Mouse (Mus musculus) erythroblast, embryonic 14.5 days (primary cell): ENCODE measurements around the gene Zranb3. TPM values are rescaled to one million over a fixed set of nuclear protein-coding genes. Genes with fewer than 3 reads are reported as not detected.
A peak's percentile ranks its signal among the peaks of the same experiment; 100 is the strongest.
"Not testable (repeated sequence)": the region's sequence is repeated elsewhere in the genome, so short reads cannot be mapped to it uniquely, and the experiment has no call there.

Experiments
- H3K27me3 ChIP-seq: 2 replicates; pipeline ENCODE4 v1.6.1; 2012; ENCODE audit warnings: inconsistent platforms; ENCODE audit not compliant: control insufficient read depth
- H3K36me3 ChIP-seq: 2 replicates; pipeline ENCODE4 v1.6.1; 2012; ENCODE audit warnings: mild to moderate bottlenecking, inconsistent platforms; ENCODE audit not compliant: control insufficient read depth
- H3K4me1 ChIP-seq: 2 replicates; pipeline ENCODE4 v1.6.1; 2012; ENCODE audit warnings: inconsistent platforms; ENCODE audit not compliant: control insufficient read depth
- H3K4me3 ChIP-seq: replicated peaks from 2 replicates; pipeline ENCODE3; 2012; ENCODE audit warnings: moderate library complexity, mild to moderate bottlenecking, inconsistent platforms
- H3K9me3 ChIP-seq: 2 replicates; pipeline ENCODE4 v1.6.1; 2012; ENCODE audit warnings: low read length, inconsistent platforms, mixed read lengths; ENCODE audit not compliant: control insufficient read depth
- GATA1 ChIP-seq: IDR thresholded peaks from 2 replicates; pipeline ENCODE4 v1.6.1; 2012; ENCODE audit warnings: low read length, inconsistent platforms, mixed read lengths
- TAL1 ChIP-seq: IDR thresholded peaks from 3 replicates; pipeline ENCODE4 v1.6.1; 2012; ENCODE audit warnings: low read length, inconsistent platforms, mixed read lengths
- polyA plus RNA-seq: library from polyadenylated mRNA; stranded (reverse); fragments of >175 nt; gene quantifications from 2 replicates; pipeline ENCODE4 v1.2.3, GENCODE M21; 2012

The Zranb3 gene
- 0.06 and 0.08 TPM in 2 replicates for polyA plus RNA-seq

- Histone ChIP-seq H3K9me3 (no peaks in the 10 kb centered on the region), H3K4me3 (peak within 1 kb of the TSS; percentile 98), H3K36me3 (peaks cover 11% of the 10 kb centered on the region), H3K4me1 (peaks cover 58% of the 10 kb centered on the region), H3K27me3 (no peaks in the 10 kb centered on the region)
- no peak for TF ChIP-seq TAL1
- TF ChIP-seq GATA1 = peak; percentile 64
These were observed at the start of gene Zranb3, which contains the start of gene R3hdm1 for GRCm38 (mm10) chr1:128102641-128103461. TSS of gene Zranb3 (minus strand) at chr1:128103047. TSS of gene R3hdm1 (plus strand) at chr1:128103301.

DNA sequence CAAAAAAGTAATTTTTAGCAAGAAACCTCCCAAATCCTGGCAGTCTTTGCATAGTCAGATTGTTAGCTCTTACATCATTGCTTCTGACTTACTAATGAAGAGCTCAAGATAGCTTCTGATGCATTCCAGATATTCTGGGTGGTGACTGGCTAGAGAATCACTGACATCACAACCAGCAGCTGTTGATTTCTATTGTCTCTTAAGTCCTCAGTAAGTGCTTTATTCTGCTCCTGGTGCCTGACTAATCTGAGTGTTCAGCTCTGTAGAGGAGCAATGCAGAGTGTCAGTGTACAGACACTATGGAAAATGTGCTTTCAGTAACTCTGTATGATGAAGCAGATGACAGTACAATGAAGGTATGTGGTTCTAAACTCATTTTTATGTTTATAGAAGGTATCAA is 38.9 kb upstream of the Zranb3 start:
- no peak for TF ChIP-seq TAL1
- no peak for TF ChIP-seq GATA1
- Histone ChIP-seq H3K4me3 (no peak overlapping the region), H3K36me3 (no peaks in the 10 kb centered on the region), H3K4me1 (no peaks in the 10 kb centered on the region), H3K9me3 (no peaks in the 10 kb centered on the region), H3K27me3 (no peaks in the 10 kb centered on the region)

DNA sequence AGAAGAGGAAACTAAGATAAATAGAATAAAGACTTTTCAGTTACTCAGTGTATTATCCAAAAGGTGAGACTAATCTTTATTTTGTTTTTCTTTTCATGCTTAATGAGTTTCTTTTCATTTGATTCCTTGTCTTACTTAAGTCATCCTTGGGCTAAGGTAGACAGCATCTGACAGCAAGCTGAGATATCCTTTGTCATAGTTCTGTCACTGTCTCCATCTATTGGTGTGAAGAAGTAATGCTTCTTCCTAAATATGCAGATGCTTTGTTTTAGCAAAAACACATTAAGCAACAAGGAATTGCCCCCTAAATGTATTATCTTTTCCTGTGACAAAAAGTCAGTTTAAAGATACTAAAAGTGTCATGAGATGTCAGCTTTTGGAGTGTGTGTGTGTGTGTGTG is 38.2 kb upstream of the Zranb3 start:
- no peaks in the 10 kb centered on the region for H3K9me3 ChIP-seq
- H3K4me3 ChIP-seq = no peak overlapping the region
- TF ChIP-seq TAL1 = no peak
- TF ChIP-seq GATA1 = no peak
- no peaks in the 10 kb centered on the region for H3K36me3 ChIP-seq
- H3K27me3 ChIP-seq = no peaks in the 10 kb centered on the region
- H3K4me1 ChIP-seq = no peaks in the 10 kb centered on the region

DNA sequence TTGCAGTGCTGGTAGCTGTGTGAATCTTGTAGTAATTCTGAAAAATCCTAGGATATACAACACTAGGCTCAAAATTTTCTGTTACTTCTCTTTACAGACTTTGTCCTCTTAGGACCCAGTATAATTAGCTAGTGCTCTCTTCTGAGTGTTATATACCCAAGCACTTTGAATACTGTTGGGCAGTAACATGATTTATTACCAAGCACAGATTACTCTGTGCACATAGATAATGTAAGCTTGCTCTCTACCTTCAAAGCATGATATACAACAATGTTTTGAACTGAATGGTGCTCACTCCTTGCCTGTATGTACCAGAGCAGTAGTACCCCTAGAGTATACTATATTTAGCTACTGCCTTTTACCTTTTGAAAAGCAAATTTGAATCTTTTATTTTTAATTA is 33.4 kb upstream of the Zranb3 start:
- H3K4me1 ChIP-seq, H3K4me3 ChIP-seq, H3K36me3 ChIP-seq, H3K27me3 ChIP-seq, H3K9me3 ChIP-seq: not testable (repeated sequence)

GRCm38 (mm10) chr1:128120913-128121627 is 18.2 kb upstream of the Zranb3 start:
- TF ChIP-seq GATA1 = no peak
- no peak for TF ChIP-seq TAL1
- peaks cover 19% of the 10 kb centered on the region for H3K4me1 ChIP-seq
- H3K9me3 ChIP-seq = 0 out of 2 replicates have a peak, but pooled peaks cover 2% of the 10 kb centered on the region
- H3K27me3 ChIP-seq = no peaks in the 10 kb centered on the region
- no peak overlapping the region for H3K4me3 ChIP-seq
- H3K36me3 ChIP-seq = peaks cover 6% of the 10 kb centered on the region

- Histone ChIP-seq H3K36me3 (peaks cover 11% of the 10 kb centered on the region), H3K4me3 (peak overlapping the region; percentile 98), H3K4me1 (peaks cover 57% of the 10 kb centered on the region), H3K27me3 (no peaks in the 10 kb centered on the region), H3K9me3 (no peaks in the 10 kb centered on the region)
- TF ChIP-seq TAL1 (no peak), GATA1 (peak; percentile 64)
These were observed 757 bp upstream of the Zranb3 start for GRCm38 (mm10) chr1:128103520-128104088.

DNA sequence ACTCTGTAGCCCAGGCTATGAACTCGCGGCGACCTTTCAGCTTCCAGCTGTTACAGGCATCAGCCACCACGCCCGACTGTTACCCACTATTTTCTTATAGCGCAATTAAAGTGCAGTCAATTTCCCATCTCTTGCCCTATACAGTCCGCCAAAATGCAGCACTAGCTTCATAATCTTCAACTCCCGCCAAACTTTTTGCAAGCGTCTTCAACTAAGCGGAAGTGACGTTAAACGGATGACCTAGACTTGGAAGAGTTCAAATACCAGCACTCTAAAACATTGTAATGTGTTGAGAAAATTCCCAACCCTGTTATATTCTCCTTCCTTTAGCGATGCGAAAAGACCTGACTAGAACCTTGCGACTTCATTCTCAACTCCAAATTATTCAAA is 601 bp downstream of the Zranb3 start:
- peaks cover 58% of the 10 kb centered on the region for H3K4me1 ChIP-seq
- H3K27me3 ChIP-seq = no peaks in the 10 kb centered on the region
- no peak for TF ChIP-seq GATA1
- TF ChIP-seq TAL1 = no peak
- peaks cover 9% of the 10 kb centered on the region for H3K36me3 ChIP-seq
- peak overlapping the region; percentile 98 for H3K4me3 ChIP-seq
- H3K9me3 ChIP-seq = no peaks in the 10 kb centered on the region

GRCm38 (mm10) chr1:128098309-128098708 is 4.5 kb downstream of the Zranb3 start:
- H3K9me3 ChIP-seq = no peaks in the 10 kb centered on the region
- no peaks in the 10 kb centered on the region for H3K27me3 ChIP-seq
- TF ChIP-seq TAL1 (no peak), GATA1 (no peak)
- H3K4me3 ChIP-seq = no peak overlapping the region
- H3K4me1 ChIP-seq = peaks cover 32% of the 10 kb centered on the region
- H3K36me3 ChIP-seq = peaks cover 7% of the 10 kb centered on the region

- Histone ChIP-seq H3K4me1 (peaks cover 12% of the 10 kb centered on the region), H3K27me3 (no peaks in the 10 kb centered on the region), H3K36me3 (peaks cover 22% of the 10 kb centered on the region), H3K9me3 (peaks cover 2% of the 10 kb centered on the region), H3K4me3 (no peak overlapping the region)
- TF ChIP-seq GATA1 (no peak), TAL1 (no peak)
These were observed 8.2 kb downstream of the Zranb3 start for GRCm38 (mm10) chr1:128094686-128095085.
